Mouse (Mus musculus): ENCODE results near the gene Zfp956.
"Not testable (repeated sequence)": the region's sequence is repeated elsewhere in the genome, so short reads cannot be mapped to it uniquely, and the experiment has no call there.

Gene Zfp956

GRCm38 (mm10) chr6:47968166-47968565 is 15.0 kb downstream of the Zfp956 start:
- not testable (repeated sequence) for DNase-seq (ENCODE audit: extremely low spot score, low read depth, low spot score)

DNA sequence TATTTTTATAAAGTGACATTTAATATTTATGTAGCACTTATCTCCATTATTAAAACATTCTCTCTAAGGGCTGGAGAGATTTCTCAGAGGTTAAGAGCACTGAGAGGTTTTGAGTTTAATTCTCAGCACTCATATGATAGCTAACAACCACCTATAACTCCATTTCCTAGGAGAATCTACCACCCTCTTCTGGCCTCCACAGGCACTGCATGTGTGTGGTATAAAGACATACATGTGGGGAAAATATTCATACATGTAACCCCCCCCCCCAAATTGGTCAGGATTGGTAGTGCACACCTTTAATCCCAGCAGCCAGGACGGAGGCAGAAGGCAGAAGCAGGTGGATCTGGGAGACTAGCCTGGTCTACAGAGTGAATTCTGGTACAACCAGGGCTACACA is 21.4 kb downstream of the Zfp956 start:
- no peak for DNase-seq (ENCODE audit: extremely low spot score, low read depth, low spot score)

- DNase-seq (ENCODE audit: extremely low spot score, low read depth, low spot score) = peak; percentile 35
Observed at GRCm38 (mm10) chr6:47978897-47979368, 25.7 kb downstream of the Zfp956 start.

DNA sequence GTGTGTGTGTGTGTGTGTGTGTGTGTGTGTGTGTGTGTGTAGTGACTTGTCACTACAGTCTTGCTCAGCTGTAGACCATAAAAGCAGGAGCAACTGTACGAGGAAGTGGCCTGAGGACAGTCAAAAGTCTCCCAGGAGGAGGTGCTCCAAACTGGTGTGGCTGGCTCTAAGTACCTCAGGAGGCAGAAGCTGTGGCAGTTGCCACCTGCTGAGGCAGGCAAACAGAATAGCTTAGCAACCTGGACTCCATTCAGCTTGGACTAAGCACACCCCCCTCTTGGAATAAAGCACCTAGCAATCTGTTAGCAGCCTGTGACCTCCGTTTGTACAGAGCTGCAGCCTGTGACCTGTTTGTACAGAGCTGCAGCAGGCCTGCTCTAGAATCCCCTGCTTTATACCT is 30.7 kb downstream of the Zfp956 start:
- no peak for DNase-seq (ENCODE audit: extremely low spot score, low read depth, low spot score)

- no peak for DNase-seq (ENCODE audit: extremely low spot score, low read depth, low spot score)
Observed at GRCm38 (mm10) chr6:47995661-47996060, 42.5 kb downstream of the Zfp956 start.

- no peak for DNase-seq (ENCODE audit: extremely low spot score, low read depth, low spot score)
Observed at GRCm38 (mm10) chr6:48010727-48011126, 57.5 kb downstream of the Zfp956 start.

All from hindlimb bud, embryonic 11.5 days (tissue).